Mouse (Mus musculus) urinary bladder, postnatal 14 days (tissue): ENCODE data around the gene Wdfy3.
"Not testable (repeated sequence)": the region's sequence is repeated elsewhere in the genome, so short reads cannot be mapped to it uniquely, and the experiment has no call there.

Source experiments
- DNase-seq: peaks from one replicate; pipeline ENCODE4 v3.0.0; 2021; ENCODE audit warnings: low spot score

Gene Wdfy3

GRCm38 (mm10) chr5:102001026-102001425 is 68.7 kb downstream of the Wdfy3 start:
- DNase-seq = no peak

GRCm38 (mm10) chr5:101998971-101999370 is 70.8 kb downstream of the Wdfy3 start:
- DNase-seq = no peak

GRCm38 (mm10) chr5:101996036-101996735 is 73.5 kb downstream of the Wdfy3 start:
- no peak for DNase-seq

GRCm38 (mm10) chr5:101995451-101995995 is 74.2 kb downstream of the Wdfy3 start:
- no peak for DNase-seq

- DNase-seq = no peak
Measured at GRCm38 (mm10) chr5:101993996-101994395, 75.7 kb downstream of the Wdfy3 start.

- no peak for DNase-seq
Measured at GRCm38 (mm10) chr5:101992969-101993670, 76.6 kb downstream of the Wdfy3 start.

GRCm38 (mm10) chr5:101990298-101990845 is 79.3 kb downstream of the Wdfy3 start:
- no peak for DNase-seq

GRCm38 (mm10) chr5:101988476-101988875 is 81.2 kb downstream of the Wdfy3 start:
- no peak for DNase-seq

GRCm38 (mm10) chr5:101986694-101987093 is 83.0 kb downstream of the Wdfy3 start:
- DNase-seq = no peak

GRCm38 (mm10) chr5:101982239-101982638 is 87.5 kb downstream of the Wdfy3 start:
- DNase-seq = no peak

GRCm38 (mm10) chr5:101979594-101979993 is 90.1 kb downstream of the Wdfy3 start:
- no peak for DNase-seq

GRCm38 (mm10) chr5:101972594-101972993 is 97.1 kb downstream of the Wdfy3 start:
- DNase-seq = not testable (repeated sequence)

GRCm38 (mm10) chr5:101968153-101968851 is 101.4 kb downstream of the Wdfy3 start:
- no peak for DNase-seq

GRCm38 (mm10) chr5:101967832-101968152 is 101.9 kb downstream of the Wdfy3 start:
- DNase-seq = no peak

- DNase-seq = no peak
Measured at GRCm38 (mm10) chr5:101962824-101963223, 106.9 kb downstream of the Wdfy3 start.

GRCm38 (mm10) chr5:101959369-101959768 is 110.4 kb downstream of the Wdfy3 start:
- no peak for DNase-seq

- DNase-seq = no peak
Measured at GRCm38 (mm10) chr5:101958941-101959340, 110.8 kb downstream of the Wdfy3 start.

GRCm38 (mm10) chr5:101957419-101957818 is 112.3 kb downstream of the Wdfy3 start:
- no peak for DNase-seq

GRCm38 (mm10) chr5:101954393-101955340 is 115.1 kb downstream of the Wdfy3 start:
- DNase-seq = no peak

- no peak for DNase-seq
Measured at GRCm38 (mm10) chr5:101951918-101952317, 117.8 kb downstream of the Wdfy3 start.

GRCm38 (mm10) chr5:101949323-101949722 is 120.4 kb downstream of the Wdfy3 start:
- DNase-seq = no peak
